Mouse (Mus musculus): ENCODE data around the gene Wbp2.

The Wbp2 gene

DNA sequence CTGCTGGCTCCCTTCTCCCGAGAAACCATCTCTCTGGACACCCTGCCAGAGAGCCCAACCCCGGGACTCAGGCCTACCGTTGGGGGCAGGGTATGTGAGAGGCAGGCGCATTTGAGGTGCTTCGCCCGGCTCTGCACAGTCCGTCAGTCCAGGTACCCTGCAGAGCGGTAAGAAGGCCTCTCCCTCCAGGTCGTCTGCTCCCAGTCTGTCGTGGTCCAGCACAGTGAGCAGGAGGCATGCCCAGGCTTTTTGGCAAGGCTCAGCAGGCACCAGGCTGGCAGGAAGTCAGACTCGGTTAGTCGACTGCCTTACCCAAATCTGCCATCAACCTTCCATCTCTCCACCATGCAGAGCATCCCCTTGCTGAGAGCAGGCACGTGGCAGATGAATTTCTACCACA lies 23.2 kb downstream of the Wbp2 start:
- DNase-seq (ENCODE audit: low read depth, low spot score), result no peak

DNA sequence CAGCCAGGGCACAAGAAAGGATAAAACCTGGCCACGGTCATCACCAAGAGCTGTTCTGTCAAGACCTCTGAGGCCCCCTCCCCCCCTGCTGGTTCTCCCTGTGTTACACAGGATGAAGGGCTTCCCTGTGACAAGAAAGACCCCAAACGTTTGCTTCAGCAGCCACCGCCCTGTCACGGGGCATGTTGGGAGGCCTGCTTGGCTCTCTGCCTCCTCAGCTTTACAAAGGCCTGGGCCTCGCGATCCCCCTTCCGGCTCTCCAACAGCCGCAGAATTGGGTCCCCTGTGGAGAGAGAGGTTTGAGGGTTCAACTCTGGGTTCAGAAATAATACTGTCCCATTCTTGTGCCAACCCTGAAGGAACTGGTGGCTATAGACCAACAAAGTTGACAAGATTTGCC lies 24.3 kb downstream of the Wbp2 start:
- no peak for DNase-seq (ENCODE audit: low read depth, low spot score)

DNA sequence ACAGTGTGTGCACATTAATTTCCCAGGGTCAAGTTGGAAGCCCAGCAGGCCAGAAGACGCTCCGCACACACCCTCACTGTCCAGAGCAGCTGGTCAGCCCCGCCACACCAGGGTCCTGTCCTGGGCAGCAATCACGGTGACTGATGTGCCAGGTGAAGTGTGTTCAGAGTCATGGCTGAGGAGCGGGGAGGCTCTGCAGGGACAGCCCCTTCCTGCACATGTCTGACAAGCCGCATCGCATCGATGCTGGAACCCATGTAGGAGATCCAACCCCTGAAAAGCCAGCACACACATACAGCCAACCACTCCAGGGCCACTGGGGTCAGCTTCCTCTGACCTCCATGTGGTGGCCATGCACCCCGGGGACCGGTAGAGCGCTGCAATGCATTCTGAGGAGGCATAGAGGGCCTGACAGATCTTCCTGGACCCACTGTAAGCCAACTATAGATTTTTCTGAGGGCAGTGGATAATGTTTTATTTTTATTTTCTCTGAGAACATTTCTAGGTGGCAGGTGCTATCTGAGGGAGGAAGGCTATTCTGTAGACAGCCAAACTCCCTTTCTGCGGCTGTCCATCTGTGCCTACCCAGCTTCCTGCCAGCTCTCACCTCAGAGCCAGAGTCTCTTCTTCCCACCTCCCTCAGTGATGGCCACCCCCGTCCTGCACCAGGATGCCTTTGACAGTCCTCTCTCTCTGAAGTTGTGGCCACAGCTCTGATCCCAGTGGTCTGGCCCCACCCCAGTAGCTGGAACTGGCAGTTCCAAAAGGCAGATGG lies 25.0 kb downstream of the Wbp2 start:
- DNase-seq (ENCODE audit: low read depth, low spot score), result no peak

DNA sequence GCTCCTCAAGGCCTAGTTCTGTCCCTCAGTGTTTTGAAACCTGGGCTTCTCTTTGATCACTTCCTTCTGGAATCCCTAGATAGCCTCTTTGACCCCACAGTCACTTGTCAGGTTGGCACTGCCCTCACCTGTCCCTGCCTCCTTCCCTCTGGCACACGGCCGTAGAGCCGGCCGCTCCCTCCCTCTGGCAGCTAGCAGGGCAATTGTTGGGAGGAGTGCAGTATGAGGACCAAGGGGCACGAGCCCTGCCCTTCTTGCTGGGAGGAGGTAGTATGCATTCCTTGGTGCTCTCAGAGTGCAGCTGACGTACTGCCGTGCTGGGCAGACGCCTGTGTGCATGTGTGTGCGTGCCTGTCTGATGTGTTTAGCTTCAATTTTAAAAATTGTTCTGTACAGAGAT lies 26.2 kb downstream of the Wbp2 start:
- no peak for DNase-seq (ENCODE audit: low read depth, low spot score)

DNA sequence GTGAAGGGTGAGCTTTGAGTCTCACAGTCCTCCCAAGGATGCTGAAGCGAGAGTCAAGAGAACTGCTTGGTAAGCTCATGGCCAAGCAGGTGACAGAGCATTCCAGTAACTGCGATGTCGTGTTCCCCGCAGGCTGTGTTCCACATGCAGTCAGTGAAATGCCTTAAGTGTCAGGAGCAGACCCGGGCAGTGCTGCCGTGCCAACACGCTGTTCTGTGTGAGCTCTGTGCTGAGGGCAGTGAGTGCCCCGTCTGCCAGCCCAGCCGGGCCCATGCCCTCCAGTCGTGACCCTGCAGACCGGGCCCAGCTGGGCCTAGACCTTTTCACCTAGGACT lies 27.1 kb downstream of the Wbp2 start:
- no peak for DNase-seq (ENCODE audit: low read depth, low spot score)

DNA sequence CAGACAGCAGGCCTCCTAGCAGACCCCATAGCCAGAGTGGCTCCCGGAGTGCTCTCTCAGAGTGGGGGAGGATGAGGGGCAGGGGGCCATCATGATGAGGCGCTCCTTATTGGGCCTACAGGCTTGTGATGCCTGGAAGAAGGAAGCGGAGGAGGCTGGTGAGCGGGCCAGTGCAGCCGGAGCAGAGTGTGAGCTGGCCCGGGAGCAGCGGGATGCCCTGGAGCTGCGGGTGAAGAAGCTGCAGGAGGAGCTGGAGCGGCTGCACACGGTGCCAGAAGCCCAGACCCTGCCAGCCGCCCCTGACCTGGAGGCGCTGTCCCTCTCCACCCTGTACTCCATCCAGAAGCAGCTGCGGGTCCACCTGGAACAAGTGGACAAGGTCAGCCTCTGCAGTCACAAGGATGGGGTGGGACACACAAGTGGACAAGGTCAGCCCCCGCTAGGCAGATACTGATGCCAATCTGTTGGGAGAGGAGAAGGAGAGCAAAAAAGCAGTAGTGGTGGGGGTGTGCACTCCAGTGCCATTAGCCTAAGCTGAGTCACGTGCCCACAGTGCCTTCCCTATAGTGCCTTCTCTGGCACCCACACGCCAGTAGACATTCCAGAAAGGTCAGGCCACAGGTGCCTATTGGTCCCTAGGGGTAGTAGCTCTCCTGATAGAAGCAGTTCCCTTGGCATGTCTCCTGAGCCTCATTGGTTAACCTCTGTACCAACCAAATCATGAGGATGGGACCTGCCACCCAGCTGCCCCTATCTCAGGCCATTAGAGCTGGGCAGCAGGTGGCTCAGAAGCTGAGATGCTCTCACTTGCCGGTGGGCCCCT lies 27.7 kb downstream of the Wbp2 start:
- DNase-seq (ENCODE audit: low read depth, low spot score), result no peak

DNA sequence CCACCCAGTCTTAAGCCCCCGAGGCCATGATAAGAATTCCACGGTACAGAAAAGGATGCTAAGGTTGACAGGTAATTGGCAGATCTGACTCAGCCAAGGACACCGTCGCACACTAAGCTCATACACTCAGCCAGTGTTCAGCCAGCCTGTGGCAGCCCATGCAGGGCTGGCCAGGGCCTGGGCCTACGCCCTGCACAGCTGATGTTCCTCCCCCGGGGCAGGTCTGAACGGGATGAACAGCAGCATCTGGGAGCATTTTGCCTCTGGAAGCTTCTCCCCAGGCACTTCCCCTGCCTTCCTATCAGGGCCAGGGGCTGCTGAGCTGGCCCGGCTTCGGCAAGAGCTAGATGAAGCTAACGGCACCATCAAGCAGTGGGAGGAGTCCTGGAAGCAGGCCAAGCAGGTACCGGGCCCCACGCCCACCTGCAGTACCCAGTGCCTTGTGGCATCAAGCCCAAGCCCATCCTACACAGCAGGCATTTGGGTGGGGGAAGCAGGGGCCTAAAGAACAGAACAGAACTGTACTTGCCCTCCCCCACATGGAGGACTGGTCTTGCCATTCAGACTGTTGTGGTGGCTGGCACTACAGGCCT lies 28.7 kb downstream of the Wbp2 start:
- DNase-seq (ENCODE audit: low read depth, low spot score), result no peak

DNA sequence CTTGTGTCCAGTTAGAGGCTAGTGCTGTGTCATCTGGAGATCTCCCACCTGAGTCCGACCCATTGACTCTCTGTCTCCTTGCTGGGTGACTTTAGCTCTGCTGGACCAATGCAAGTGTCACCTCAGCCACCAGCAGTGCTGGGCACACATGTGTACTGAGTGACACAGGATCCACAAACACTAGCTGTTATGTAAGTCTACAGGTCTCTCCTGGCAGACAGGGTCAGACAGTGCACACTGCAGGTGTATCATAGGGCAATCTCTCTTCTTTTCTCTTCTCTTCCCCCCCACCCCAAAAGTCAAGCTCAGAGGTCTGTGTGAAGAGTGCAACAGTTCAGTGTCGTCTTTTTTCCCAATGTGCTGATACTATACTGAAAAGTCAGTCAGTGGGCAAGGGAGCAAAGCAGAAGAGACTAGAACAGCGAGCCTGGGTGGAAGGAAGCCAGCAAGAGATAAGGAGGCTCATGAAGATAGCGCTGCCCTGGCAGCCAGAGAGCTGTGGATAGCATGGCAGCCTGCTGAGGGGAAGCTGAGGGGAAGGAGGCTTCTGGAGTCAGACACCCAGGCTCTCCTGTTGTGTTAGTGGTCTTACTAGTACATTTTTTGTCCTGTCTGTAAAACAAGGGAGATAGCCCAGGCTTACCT lies 29.4 kb downstream of the Wbp2 start:
- no peak for DNase-seq (ENCODE audit: low read depth, low spot score)

DNA sequence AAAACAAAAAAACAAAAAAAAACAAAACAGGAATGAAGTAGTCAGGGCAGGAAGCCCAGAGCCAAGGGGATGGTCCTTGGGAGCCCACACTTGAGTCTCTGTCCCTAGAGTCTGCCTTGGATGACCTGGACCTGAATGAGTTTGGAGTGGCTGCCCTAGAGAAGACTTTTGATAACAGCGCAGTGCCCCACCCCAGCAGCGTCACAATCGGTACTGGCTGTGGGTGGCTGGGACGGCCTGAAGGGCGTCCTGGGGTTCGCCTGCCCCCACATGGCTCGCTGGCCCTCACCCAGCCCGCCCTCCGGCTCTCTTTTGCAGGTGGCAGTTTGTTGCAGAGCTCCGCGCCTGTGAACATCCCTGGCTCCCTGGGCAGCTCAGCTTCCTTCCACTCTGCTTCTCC lies 30.9 kb downstream of the Wbp2 start:
- no peak for DNase-seq (ENCODE audit: low read depth, low spot score)

DNA sequence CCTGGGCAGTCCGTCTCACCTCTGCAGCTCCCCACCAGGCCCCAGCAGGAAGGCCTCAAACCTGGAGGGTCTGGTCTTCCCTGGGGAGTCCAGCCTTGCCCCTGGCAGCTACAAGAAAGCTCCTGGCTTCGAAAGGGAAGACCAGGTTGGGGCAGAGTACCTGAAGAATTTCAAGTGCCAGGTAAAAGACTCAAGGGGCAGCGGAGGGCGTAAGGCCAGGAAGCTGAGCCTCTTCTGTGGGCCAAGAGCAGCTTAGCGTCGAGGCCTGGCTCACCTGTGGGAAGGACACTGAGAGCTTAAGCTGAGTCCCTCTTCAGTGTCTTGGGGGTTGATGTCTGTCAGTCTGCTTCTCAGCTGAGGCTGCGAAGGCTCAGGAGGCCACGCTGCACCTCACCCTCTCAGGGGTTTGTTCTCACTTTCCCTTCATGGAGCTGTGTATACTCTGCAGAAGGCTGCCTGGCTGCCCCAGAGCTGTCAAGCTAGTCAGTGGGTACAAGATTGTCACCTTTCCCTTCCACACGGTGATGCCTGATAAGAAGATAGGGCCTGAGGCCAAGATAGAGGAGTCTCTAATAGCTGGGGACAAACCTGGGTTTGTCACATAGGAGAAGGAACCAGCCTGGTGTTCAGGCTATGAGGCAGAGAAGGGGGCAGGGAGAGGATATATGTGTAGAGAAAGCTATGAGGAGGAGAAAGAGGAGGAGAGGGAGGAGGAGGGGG lies 33.1 kb downstream of the Wbp2 start:
- no peak for DNase-seq (ENCODE audit: low read depth, low spot score)

DNA sequence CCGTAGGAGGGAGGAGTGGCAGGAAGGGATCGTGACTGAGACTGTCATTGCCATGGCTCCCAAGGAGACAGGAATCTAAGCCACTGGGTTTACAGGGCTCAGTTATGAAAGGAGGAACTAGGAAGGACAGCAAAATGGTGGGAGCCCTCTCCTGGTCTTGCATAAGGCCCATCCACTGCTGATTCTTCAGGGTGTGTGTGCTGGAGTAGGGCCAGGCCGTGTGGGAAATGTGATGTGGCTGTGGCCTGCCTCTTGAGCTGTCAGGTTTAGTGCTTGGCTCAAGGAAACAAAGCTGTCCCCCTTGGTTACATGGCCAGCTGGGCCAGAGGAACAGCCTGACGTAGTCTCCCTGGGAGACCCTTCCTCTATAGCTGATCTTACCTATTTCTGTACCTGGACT lies 36.6 kb downstream of the Wbp2 start:
- no peak for DNase-seq (ENCODE audit: low read depth, low spot score)

DNA sequence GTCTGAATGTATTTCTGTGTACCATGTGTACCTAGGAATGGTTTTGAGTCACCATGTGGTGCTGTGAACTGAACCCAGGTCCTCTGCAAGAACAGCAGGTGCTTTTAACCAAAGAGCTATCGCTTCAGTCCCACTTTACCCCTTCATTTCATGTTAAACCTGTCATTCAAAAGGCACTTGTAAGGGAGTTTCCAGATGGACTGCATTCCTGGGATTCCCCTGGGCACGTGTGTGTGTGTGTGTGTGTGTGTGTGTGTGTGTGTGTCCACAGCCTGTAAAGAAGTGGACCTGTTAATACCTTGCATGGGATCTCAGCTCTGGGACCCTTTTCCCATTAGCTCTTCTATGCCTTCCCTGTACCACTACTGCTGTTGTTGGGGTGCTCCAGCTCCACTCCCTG lies 37.2 kb downstream of the Wbp2 start:
- no peak for DNase-seq (ENCODE audit: low read depth, low spot score)

DNA sequence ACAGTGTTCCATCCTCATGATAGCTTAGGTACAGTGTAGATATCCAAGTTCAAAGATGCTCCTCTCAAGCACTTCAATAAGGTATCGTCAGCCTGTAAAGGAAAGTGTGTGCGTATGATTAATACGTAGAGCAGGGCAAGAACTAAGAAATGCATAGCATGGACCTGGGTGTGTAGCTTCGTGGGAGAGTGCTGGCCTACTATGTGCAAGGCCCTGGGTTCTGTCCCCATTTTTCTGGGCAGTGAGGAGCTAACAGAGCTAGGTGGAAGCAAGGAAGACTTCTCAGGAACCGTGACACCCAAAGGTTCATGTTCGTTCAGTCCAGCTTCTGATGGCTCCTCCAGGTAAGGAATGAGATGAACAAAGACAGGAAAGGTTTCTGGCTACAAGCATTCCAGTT lies 41.6 kb downstream of the Wbp2 start:
- no peak for DNase-seq (ENCODE audit: low read depth, low spot score)

DNA sequence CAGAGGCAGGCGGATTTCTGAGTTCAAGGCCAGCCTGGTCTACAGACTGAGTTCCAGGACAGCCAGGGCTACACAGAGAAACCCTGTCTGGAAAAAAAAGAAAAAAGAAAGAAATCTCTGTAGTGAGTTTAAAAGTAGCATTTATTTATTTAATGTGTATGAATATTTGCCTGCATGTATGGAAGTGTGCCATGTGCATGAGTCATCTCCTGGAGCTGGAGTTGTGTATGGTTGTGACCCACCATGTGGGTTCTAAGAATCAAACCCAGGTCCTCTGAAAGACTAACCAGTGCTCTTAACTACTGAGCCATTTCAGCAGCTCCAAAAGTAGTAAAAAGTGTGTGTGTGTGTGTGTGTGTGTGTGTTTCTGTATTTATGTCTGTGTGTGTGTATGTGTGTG lies 43.5 kb downstream of the Wbp2 start:
- no peak for DNase-seq (ENCODE audit: low read depth, low spot score)

DNA sequence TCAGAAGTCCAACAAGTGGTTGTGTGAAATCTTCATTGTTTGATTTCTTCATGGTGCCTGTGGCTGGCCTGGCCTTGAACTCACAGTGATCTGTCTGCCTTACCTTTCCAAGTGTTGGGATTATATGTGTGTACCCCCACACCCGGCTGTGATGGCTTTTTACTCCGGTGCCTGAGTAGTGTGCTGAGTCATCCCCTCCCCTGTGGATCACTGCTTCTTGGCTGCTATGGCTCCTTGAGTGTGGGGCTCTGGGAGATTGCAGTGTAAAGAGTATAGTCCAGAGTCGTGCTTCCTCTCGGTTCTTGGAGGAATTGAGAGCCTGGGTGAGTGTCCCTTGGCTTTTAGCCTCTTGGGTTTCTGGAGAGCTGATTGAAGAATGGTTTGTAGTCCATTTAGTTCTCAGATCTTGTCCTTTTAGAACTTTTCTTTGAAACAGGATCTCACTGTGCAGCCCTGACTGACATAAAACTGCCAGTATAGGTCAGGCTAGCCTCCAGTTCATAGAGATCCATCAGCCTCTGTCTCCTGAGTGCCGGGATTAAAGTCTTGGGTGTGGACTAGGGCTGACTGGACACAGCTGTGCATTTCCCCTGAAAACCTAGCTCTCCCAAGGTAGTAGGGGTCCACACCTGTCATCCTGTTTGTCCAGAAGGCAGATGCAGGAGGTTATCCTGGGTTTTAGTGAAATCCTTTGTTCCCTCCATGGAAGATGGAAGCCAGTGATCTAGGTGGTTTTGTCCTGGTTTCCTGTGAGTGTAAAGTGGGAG lies 44.2 kb downstream of the Wbp2 start:
- DNase-seq (ENCODE audit: low read depth, low spot score), result no peak

DNA sequence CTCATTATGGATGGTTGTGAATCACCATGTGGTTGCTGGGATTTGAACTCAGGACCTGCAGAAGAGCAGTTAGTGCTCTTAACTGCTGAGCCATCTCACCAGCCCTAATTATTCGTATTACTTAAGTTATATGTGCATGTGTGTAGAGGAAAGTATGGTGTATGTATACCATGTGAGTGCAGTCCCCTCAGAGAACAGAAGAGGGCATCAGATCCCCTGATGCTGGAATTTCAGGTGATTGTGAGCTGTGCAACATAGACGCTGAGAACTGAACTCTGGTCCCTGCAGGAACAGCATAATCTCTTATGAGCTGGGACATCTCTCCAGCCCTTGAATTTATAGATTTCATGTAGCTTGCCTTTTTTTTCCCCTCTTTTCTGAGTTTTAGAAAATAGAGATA lies 45.0 kb downstream of the Wbp2 start:
- DNase-seq (ENCODE audit: low read depth, low spot score), result no peak

DNA sequence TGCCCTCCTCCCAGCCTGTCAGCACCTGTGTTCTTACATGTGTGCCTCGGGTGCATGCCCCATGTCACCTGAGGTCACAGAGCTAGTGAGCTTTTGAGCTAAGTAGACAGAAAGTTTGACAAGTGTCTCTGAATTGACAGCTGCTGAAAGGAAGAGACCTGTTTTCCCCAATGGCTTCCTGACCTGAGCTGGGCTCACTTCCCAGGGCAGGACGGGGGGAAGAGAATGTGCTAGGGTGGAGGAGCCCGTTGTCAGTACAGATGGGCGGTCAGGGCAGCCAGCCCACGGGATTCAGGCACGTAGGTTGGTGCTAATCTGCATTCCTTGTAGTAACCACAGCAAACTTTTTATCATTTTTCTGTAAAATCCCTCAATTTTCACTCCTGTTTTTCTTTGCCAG lies 46.2 kb downstream of the Wbp2 start:
- no peak for DNase-seq (ENCODE audit: low read depth, low spot score)

DNA sequence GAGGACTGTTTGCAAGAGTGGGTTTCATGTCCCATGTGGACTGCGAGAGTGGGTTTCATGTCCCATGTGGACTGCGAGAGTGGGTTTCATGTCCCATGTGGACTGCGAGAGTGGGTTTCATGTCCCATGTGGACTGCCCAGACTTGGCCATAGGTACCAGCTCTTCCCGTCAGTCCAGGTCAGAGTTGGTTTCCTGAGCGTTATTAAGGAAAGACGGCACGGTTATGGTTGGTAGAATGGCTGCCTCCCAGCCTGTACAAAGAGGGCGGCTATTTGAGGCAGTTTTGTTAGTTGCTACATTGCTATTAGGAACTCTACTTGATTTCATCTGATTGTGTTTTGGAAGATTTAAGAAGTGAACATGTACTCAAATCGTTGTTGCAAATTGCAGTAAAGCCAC lies 49.0 kb downstream of the Wbp2 start:
- DNase-seq (ENCODE audit: low read depth, low spot score), result no peak

DNA sequence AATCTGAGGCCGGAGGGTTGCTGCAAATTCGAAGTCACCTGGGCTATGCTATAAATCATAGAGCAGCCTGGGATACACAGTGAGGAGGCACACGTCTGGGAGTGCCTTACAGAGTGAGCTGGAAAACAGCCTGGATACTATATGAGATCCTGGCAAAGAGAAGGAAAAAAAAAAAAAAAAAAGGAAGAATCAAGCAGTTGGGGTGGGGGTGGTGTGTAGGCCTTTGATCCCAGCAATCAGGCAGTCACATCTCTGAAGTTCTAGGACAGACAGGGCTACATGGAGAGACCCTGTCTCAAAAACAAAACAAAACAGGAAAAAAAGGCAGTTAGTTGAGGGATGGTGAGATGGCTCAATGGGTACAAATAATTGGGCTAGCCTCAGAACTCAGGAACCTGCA lies 50.1 kb downstream of the Wbp2 start:
- DNase-seq (ENCODE audit: low read depth, low spot score), result no peak

DNA sequence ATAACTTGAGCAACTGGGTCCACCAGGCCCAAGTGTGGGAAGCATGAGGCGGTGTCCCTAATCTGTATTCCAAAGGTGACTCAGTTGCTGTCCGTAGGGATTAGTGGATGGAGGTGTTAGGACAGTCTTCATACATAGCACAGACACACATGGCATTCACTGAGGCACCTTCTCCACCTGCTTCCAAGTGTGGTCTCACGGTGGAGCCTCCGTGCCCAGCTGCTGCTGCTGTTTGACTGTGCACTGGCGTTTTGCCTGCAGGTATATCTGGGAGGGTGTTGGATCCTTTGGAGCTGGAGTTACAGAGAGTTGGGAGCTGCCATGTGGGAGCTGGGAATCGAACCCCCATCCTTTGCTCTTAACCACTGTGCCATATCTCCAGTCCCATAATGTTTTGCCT lies 52.2 kb downstream of the Wbp2 start:
- no peak for DNase-seq (ENCODE audit: low read depth, low spot score)

Measured in brain, embryonic 18.5 days (tissue).